Mouse (Mus musculus) megakaryocyte, embryonic 14.5 days (primary cell): ENCODE measurements around the gene Prkaa2.

ENCODE experiments used
- FLI1 ChIP-seq: IDR thresholded peaks from 2 replicates; pipeline ENCODE4 v1.6.1; 2012; ENCODE audit warnings: low read length, inconsistent platforms, mixed read lengths
- GATA1 ChIP-seq: IDR thresholded peaks from 3 replicates; pipeline ENCODE4 v1.6.1; 2012; ENCODE audit warnings: mixed read lengths, low read length, inconsistent platforms, borderline replicate concordance

DNA sequence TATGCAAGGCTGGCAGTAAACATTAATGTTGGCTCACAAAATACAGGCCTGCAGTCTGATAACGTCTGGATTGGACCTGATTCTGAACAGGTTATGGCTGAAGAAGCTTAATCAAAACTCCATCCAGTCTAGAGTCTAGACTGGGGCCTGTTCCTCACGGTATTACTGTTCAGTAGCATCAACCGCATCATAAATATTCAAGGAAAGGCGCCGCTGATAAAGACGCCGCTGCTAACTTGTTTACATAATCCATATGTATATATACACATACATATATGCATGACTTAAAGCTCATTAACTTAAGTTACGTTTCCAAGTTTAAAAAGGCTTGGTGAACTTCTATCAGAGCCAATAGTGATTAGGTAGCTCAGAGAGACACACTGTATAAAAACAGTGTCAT lies 78.6 kb downstream of the Prkaa2 start:
- TF ChIP-seq GATA1, result no peak
- TF ChIP-seq FLI1, result no peak
